Mouse (Mus musculus): ENCODE measurements around the gene Ap3b2.

DNA sequence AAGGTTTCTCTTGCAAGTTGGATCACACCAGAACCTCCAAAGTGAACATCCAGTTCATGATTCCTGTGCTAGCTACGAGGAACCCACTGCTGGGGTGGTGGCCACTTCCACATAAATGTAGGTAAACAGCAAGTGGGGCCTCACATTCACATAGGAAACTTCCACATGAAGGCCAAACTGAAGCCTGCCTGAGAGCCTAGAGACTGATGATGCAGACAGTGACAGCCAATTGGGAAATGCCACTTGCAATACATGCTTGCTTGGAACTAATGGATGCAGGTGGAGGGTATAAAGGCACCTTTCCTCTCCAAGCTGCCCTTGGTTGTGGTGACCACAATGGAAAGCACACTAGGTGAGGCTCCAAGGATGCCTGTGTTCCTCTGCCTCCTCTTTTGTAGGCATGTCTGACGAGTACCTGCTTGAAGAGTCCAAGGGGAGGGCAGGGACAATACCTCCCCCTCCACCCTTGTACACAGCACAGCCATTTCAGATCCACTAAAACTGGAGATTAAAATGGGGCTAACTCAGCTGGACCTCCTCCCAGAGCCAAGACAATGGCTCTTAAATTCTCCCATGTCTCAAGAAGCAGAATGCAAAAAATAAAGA lies 44.4 kb upstream of the Ap3b2 start:
- TF ChIP-seq CTCF (IDR thresholded peaks at IDR 0.05; ENCODE audit: insufficient read depth, low read depth, low read length) (no peak), POLR2A (IDR thresholded peaks at IDR 0.05; ENCODE audit: insufficient read depth, low read depth, low read length) (no peak)

All from olfactory bulb, adult 2 months (tissue).